ENCODE assay signal across 8 mouse cellular contexts in genomic region chr7:73208817-73209602, GRCm38 (mm10).
A peak's percentile ranks its signal among the peaks of the same experiment; 100 is the strongest.
DNase-seq lines count a peak whose midpoint lies in the region; ATAC-seq lines count a peak whose summit lies in the region.

No protein-coding gene starts in this region.

- DNase-seq in kidney, adult 11 months: no peak
- peak; percentile 72 for DNase-seq in brain, embryonic 18.5 days (ENCODE audit: low read depth, low spot score)
- DNase-seq in c-Kit-positive CD71-positive TER-119-positive erythroid progenitor cells, embryonic 14.5 days (ENCODE audit: low spot score): no peak
- DNase-seq in adrenal gland, postnatal 14 days: no peak

- H3K4me3 ChIP-seq in kidney, embryonic 14.5 days (ENCODE audit: low read length): no peak overlapping the region
- H3K4me3 ChIP-seq in embryonic facial prominence, embryonic 15.5 days (replicated peaks): no peak overlapping the region
- H3K4me3 ChIP-seq in midbrain, embryonic 12.5 days: no peak overlapping the region

- H3K9me3 ChIP-seq in kidney, embryonic 14.5 days (ENCODE audit: control insufficient read depth, low read length): no peaks in the 10 kb centered on the region
- no peaks in the 10 kb centered on the region for H3K9me3 ChIP-seq in embryonic facial prominence, embryonic 15.5 days (replicated peaks)
- peaks cover 8% of the 10 kb centered on the region for H3K9me3 ChIP-seq in midbrain, embryonic 12.5 days

- peak; percentile 46; the same call in 1 of the 2 replicates for ATAC-seq in kidney, embryonic 14.5 days (ENCODE audit: low FRiP score, low TSS enrichment)
- peak; percentile 29; the same call in 1 of the 2 replicates for ATAC-seq in embryonic facial prominence, embryonic 15.5 days (ENCODE audit: insufficient number of reproducible peaks, low FRiP score, low TSS enrichment, low read depth)
- ATAC-seq in midbrain, embryonic 12.5 days (ENCODE audit: low FRiP score, low read depth): peak; percentile 90
- ATAC-seq in CD4-positive, CD25-positive, alpha-beta regulatory T cell, adult 4 months: no peak

- peaks cover 9% of the 10 kb centered on the region; the same call in 1 of the 2 replicates for H3K4me1 ChIP-seq in kidney, embryonic 14.5 days (ENCODE audit: control insufficient read depth, insufficient read depth, low read length)
- peaks cover 19% of the 10 kb centered on the region for H3K4me1 ChIP-seq in embryonic facial prominence, embryonic 15.5 days
- peaks cover 43% of the 10 kb centered on the region for H3K4me1 ChIP-seq in midbrain, embryonic 12.5 days

- H3K27me3 ChIP-seq in kidney, embryonic 14.5 days (ENCODE audit: control insufficient read depth, insufficient read depth, low read length): no peaks in the 10 kb centered on the region
- no peaks in the 10 kb centered on the region for H3K27me3 ChIP-seq in embryonic facial prominence, embryonic 15.5 days
- H3K27me3 ChIP-seq in midbrain, embryonic 12.5 days: no peaks in the 10 kb centered on the region

- WGBS in kidney, embryonic 14.5 days: 28% methylated on average over 18 of the region's 18 CpGs
- 22% methylated on average over 18 of the region's 18 CpGs for WGBS in embryonic facial prominence, embryonic 15.5 days
- 9% methylated on average over 18 of the region's 18 CpGs for WGBS in midbrain, embryonic 12.5 days

- no peak overlapping the region for H3K9ac ChIP-seq in kidney, embryonic 14.5 days (ENCODE audit: low read depth, low read length)
- no peak overlapping the region for H3K9ac ChIP-seq in embryonic facial prominence, embryonic 15.5 days
- H3K9ac ChIP-seq in midbrain, embryonic 12.5 days (replicated peaks): no peak overlapping the region

- no peaks in the 10 kb centered on the region for H3K36me3 ChIP-seq in kidney, embryonic 14.5 days (ENCODE audit: control insufficient read depth, insufficient read depth, low read length)
- no peaks in the 10 kb centered on the region for H3K36me3 ChIP-seq in embryonic facial prominence, embryonic 15.5 days
- H3K36me3 ChIP-seq in midbrain, embryonic 12.5 days: 0 out of 2 replicates have a peak, but pooled peaks cover 5% of the 10 kb centered on the region

- no peak overlapping the region for H3K4me2 ChIP-seq in kidney, embryonic 14.5 days (replicated peaks; ENCODE audit: low read depth, low read length)
- 0 out of 2 replicates have a peak overlapping the region, but pooled peaks have one; percentile 8 for H3K4me2 ChIP-seq in embryonic facial prominence, embryonic 15.5 days (replicated peaks)
- peak overlapping the region; percentile 31 for H3K4me2 ChIP-seq in midbrain, embryonic 12.5 days (replicated peaks)

- H3K27ac ChIP-seq in kidney, embryonic 14.5 days (ENCODE audit: low read depth, low read length): no peak overlapping the region
- H3K27ac ChIP-seq in embryonic facial prominence, embryonic 15.5 days (replicated peaks): peak overlapping the region; percentile 58; the same call in 1 of the 2 replicates
- H3K27ac ChIP-seq in midbrain, embryonic 12.5 days (replicated peaks): peak overlapping the region; percentile 92
